Mouse (Mus musculus) heart, postnatal 4 days (tissue): ENCODE data around the gene Olfr1462. TPM values are rescaled to one million over a fixed set of nuclear protein-coding genes. Genes with fewer than 3 reads are reported as not detected.

Source experiments
- DNase-seq: peaks from one replicate; pipeline ENCODE4 v3.0.0; 2021
- total RNA-seq, 2 experiments: library from RNA; stranded (reverse); gene quantifications; 2 replicates each; pipeline ENCODE4 v1.2.3; 2021

The Olfr1462 gene
- not detected for total RNA-seq

GRCm38 (mm10) chr19:13185434-13185833, at the start of gene Olfr1462:
Gene Olfr1462, plus strand, starts transcription at chr19:13185734.
- DNase-seq, result no peak

GRCm38 (mm10) chr19:13149449-13149848, 36.1 kb upstream of the Olfr1462 start, which contains the start of gene Olfr1459:
Gene Olfr1459, minus strand, starts transcription at chr19:13149549.
- no peak for DNase-seq

- DNase-seq, result no peak
Observed at GRCm38 (mm10) chr19:13162700-13163099, 22.8 kb upstream of the Olfr1462 start, which contains the start of gene Olfr1461. Gene Olfr1461, plus strand, starts transcription at chr19:13163000.

- DNase-seq, result no peak
Observed at GRCm38 (mm10) chr19:13221666-13222065, 36.1 kb downstream of the Olfr1462 start.

GRCm38 (mm10) chr19:13231028-13231427, 45.5 kb downstream of the Olfr1462 start, which contains the start of gene Olfr1463:
Gene Olfr1463, plus strand, starts transcription at chr19:13231328.
- DNase-seq, result no peak

Other genes starting within 250 kb of the Olfr1462 start
- not detected for gene Olfr1450, start 235.5 kb upstream of the Olfr1462 start, total RNA-seq
- not detected for gene Olfr1451, start 190.7 kb upstream of the Olfr1462 start, total RNA-seq
- gene Olfr1453, start 157.4 kb upstream of the Olfr1462 start, total RNA-seq, result not detected
- gene Olfr1454, start 125.1 kb upstream of the Olfr1462 start, total RNA-seq, result not detected
- not detected for gene Olfr1457, start 87.8 kb upstream of the Olfr1462 start, total RNA-seq
- not detected for gene Olfr1458, start 79.0 kb upstream of the Olfr1462 start, total RNA-seq
- not detected for gene Olfr1459, start 36.2 kb upstream of the Olfr1462 start, total RNA-seq
- gene Olfr1461, start 22.7 kb upstream of the Olfr1462 start, total RNA-seq, result not detected
- gene Olfr1463, start 45.6 kb downstream of the Olfr1462 start, total RNA-seq, result not detected
- gene Olfr1465, start 129.8 kb downstream of the Olfr1462 start, total RNA-seq, result not detected
- gene Olfr1466, start 153.1 kb downstream of the Olfr1462 start, total RNA-seq, result not detected
- gene Olfr1467, start 176.5 kb downstream of the Olfr1462 start, total RNA-seq, result not detected
- gene Olfr1469, start 222.1 kb downstream of the Olfr1462 start, total RNA-seq, result not detected